Mouse (Mus musculus): ENCODE data around the gene Tet1.

DNA sequence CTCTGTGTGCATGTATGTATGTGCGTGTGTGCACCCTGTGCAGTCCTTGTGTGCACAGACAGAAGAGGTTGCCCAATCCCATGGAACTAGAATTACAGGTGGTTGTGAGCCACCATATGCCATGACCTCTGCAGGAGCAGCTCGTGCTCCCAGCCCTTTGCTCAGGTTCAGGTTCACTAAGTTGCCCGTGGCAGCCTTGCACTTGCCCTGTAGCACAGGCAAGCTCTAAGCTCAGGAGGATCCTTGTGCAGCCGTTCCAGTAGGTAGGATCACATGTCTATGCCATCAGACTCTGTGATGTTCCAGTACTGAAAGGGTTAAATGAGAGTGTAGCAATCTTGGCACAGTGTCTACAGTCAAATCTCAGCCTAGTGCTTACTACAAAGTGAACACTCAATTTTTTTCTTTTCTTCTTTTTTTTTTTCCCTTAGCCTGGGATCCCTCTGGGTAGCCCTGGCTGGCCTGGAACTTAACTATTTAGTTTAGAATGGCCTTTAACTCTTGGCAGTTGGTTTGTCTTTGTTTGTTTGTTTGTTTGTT lies 15.4 kb upstream of the Tet1 start:
- TF ChIP-seq POLR2A (IDR thresholded peaks at IDR 0.05; ENCODE audit: control insufficient read depth, low read depth, low read length) (no peak), CTCF (IDR thresholded peaks at IDR 0.05; ENCODE audit: control insufficient read depth, insufficient read depth, insufficient replicate concordance, low read depth, low read length) (no peak)

All from testis, adult 2 months (tissue).